Mouse (Mus musculus) c-Kit-positive CD71-positive TER-119-negative erythroid progenitor cells, embryonic 14.5 days (primary cell): ENCODE results near the gene Zfp692.
"Not testable (repeated sequence)": the region's sequence is repeated elsewhere in the genome, so short reads cannot be mapped to it uniquely, and the experiment has no call there.

Source experiments
- DNase-seq: peaks from one replicate; pipeline ENCODE4 v3.0.0-alpha.2; 2013; ENCODE audit warnings: low read depth

Zfp692 gene

GRCm38 (mm10) chr11:58354927-58355326 lies 48.1 kb downstream of the Zfp692 start:
- no peak for DNase-seq

GRCm38 (mm10) chr11:58357042-58357441 lies 50.2 kb downstream of the Zfp692 start:
- DNase-seq: no peak

- no peak for DNase-seq
Measured at GRCm38 (mm10) chr11:58357844-58358534, 51.1 kb downstream of the Zfp692 start.

- not testable (repeated sequence) for DNase-seq
Measured at GRCm38 (mm10) chr11:58362562-58362961, 55.7 kb downstream of the Zfp692 start.
